Mouse (Mus musculus): ENCODE data around the gene Rpl35a. TPM values are rescaled to one million over a fixed set of nuclear protein-coding genes. Genes with fewer than 3 reads are reported as not detected.

The Rpl35a gene
- polyA plus RNA-seq, 1 experiment from 2014 or later, result 464 TPM

- 53% methylated on average over 6 of the region's 6 CpGs for WGBS (ENCODE audit: insufficient replicate concordance)
- Histone ChIP-seq H3K4me3 (ENCODE audit: low read depth, low read length) (no peak overlapping the region), H3K27me3 (ENCODE audit: control insufficient read depth, insufficient read depth, low read depth, low read length) (no peaks in the 10 kb centered on the region), H3K27ac (ENCODE audit: low read length) (peak overlapping the region; percentile 49), H3K9ac (ENCODE audit: low read depth, low read length) (no peak overlapping the region), H3K36me3 (ENCODE audit: control insufficient read depth, insufficient read depth) (0 out of 2 replicates have a peak, but pooled peaks cover 2% of the 10 kb centered on the region), H3K4me1 (ENCODE audit: control insufficient read depth, low read depth, low read length) (peaks cover 3% of the 10 kb centered on the region), H3K9me3 (replicated peaks; ENCODE audit: control insufficient read depth, low read length) (no peaks in the 10 kb centered on the region), H3K4me2 (ENCODE audit: low read depth, low read length) (no peak overlapping the region)
- 0 out of 2 replicates have a peak, but pooled peaks have one; percentile 11 for ATAC-seq (ENCODE audit: low read depth)
These were observed 19.8 kb downstream of the Rpl35a start for GRCm38 (mm10) chr16:33076078-33076477.

GRCm38 (mm10) chr16:33077069-33077627 is 20.9 kb downstream of the Rpl35a start:
- H3K9me3 ChIP-seq (replicated peaks; ENCODE audit: control insufficient read depth, low read length), result no peaks in the 10 kb centered on the region
- peaks cover 3% of the 10 kb centered on the region for H3K4me1 ChIP-seq (ENCODE audit: control insufficient read depth, low read depth, low read length)
- H3K4me2 ChIP-seq (ENCODE audit: low read depth, low read length), result no peak overlapping the region
- no peak overlapping the region for H3K9ac ChIP-seq (ENCODE audit: low read depth, low read length)
- no peak for ATAC-seq (ENCODE audit: low read depth)
- peak overlapping the region; percentile 10; the same call in 1 of the 2 replicates for H3K27ac ChIP-seq (ENCODE audit: low read length)
- H3K36me3 ChIP-seq (ENCODE audit: control insufficient read depth, insufficient read depth), result 0 out of 2 replicates have a peak, but pooled peaks cover 2% of the 10 kb centered on the region
- no peak overlapping the region for H3K4me3 ChIP-seq (ENCODE audit: low read depth, low read length)
- no peaks in the 10 kb centered on the region for H3K27me3 ChIP-seq (ENCODE audit: control insufficient read depth, insufficient read depth, low read depth, low read length)
- 51% methylated on average over 5 of the region's 5 CpGs for WGBS (ENCODE audit: insufficient replicate concordance)

- H3K27ac ChIP-seq (ENCODE audit: low read length), result no peak overlapping the region
- 71% methylated on average over 7 of the region's 7 CpGs for WGBS (ENCODE audit: insufficient replicate concordance)
- H3K4me2 ChIP-seq (ENCODE audit: low read depth, low read length), result no peak overlapping the region
- H3K9ac ChIP-seq (ENCODE audit: low read depth, low read length), result no peak overlapping the region
- H3K9me3 ChIP-seq (replicated peaks; ENCODE audit: control insufficient read depth, low read length), result no peaks in the 10 kb centered on the region
- no peak overlapping the region for H3K4me3 ChIP-seq (ENCODE audit: low read depth, low read length)
- peaks cover 3% of the 10 kb centered on the region for H3K4me1 ChIP-seq (ENCODE audit: control insufficient read depth, low read depth, low read length)
- no peak for ATAC-seq (ENCODE audit: low read depth)
- 0 out of 2 replicates have a peak, but pooled peaks cover 2% of the 10 kb centered on the region for H3K36me3 ChIP-seq (ENCODE audit: control insufficient read depth, insufficient read depth)
- H3K27me3 ChIP-seq (ENCODE audit: control insufficient read depth, insufficient read depth, low read depth, low read length), result no peaks in the 10 kb centered on the region
These were observed 23.8 kb downstream of the Rpl35a start for GRCm38 (mm10) chr16:33080063-33080462.

- Histone ChIP-seq H3K4me2 (ENCODE audit: low read depth, low read length) (no peak overlapping the region), H3K27me3 (ENCODE audit: control insufficient read depth, insufficient read depth, low read depth, low read length) (no peaks in the 10 kb centered on the region), H3K36me3 (ENCODE audit: control insufficient read depth, insufficient read depth) (0 out of 2 replicates have a peak, but pooled peaks cover 2% of the 10 kb centered on the region), H3K27ac (ENCODE audit: low read length) (no peak overlapping the region), H3K9me3 (replicated peaks; ENCODE audit: control insufficient read depth, low read length) (no peaks in the 10 kb centered on the region), H3K9ac (ENCODE audit: low read depth, low read length) (no peak overlapping the region), H3K4me3 (ENCODE audit: low read depth, low read length) (no peak overlapping the region), H3K4me1 (ENCODE audit: control insufficient read depth, low read depth, low read length) (no peaks in the 10 kb centered on the region)
- ATAC-seq (ENCODE audit: low read depth), result no peak
- 79% methylated on average over 6 of the region's 6 CpGs for WGBS (ENCODE audit: insufficient replicate concordance)
These were observed 26.7 kb downstream of the Rpl35a start for GRCm38 (mm10) chr16:33082951-33083350.

- Histone ChIP-seq H3K9me3 (replicated peaks; ENCODE audit: control insufficient read depth, low read length) (no peaks in the 10 kb centered on the region), H3K27me3 (ENCODE audit: control insufficient read depth, insufficient read depth, low read depth, low read length) (no peaks in the 10 kb centered on the region), H3K4me2 (ENCODE audit: low read depth, low read length) (no peak overlapping the region), H3K4me3 (ENCODE audit: low read depth, low read length) (no peak overlapping the region), H3K27ac (ENCODE audit: low read length) (no peak overlapping the region), H3K9ac (ENCODE audit: low read depth, low read length) (no peak overlapping the region), H3K4me1 (ENCODE audit: control insufficient read depth, low read depth, low read length) (no peaks in the 10 kb centered on the region), H3K36me3 (ENCODE audit: control insufficient read depth, insufficient read depth) (0 out of 2 replicates have a peak, but pooled peaks cover 2% of the 10 kb centered on the region)
- WGBS (ENCODE audit: insufficient replicate concordance), result 62% methylated on average over 2 of the region's 2 CpGs
- ATAC-seq (ENCODE audit: low read depth), result no peak
These were observed 27.7 kb downstream of the Rpl35a start for GRCm38 (mm10) chr16:33083996-33084395.

- WGBS (ENCODE audit: insufficient replicate concordance), result 70% methylated on average over 8 of the region's 8 CpGs
These were observed 29.4 kb downstream of the Rpl35a start for GRCm38 (mm10) chr16:33085666-33086065.

More at GRCm38 (mm10) chr16:33085666-33086065, 29.4 kb downstream of the Rpl35a start:
- H3K27ac ChIP-seq (ENCODE audit: low read length), result no peak overlapping the region
- no peaks in the 10 kb centered on the region for H3K9me3 ChIP-seq (replicated peaks; ENCODE audit: control insufficient read depth, low read length)
- H3K4me2 ChIP-seq (ENCODE audit: low read depth, low read length), result no peak overlapping the region
- no peaks in the 10 kb centered on the region for H3K4me1 ChIP-seq (ENCODE audit: control insufficient read depth, low read depth, low read length)
- H3K4me3 ChIP-seq (ENCODE audit: low read depth, low read length), result no peak overlapping the region
- 0 out of 2 replicates have a peak, but pooled peaks cover 2% of the 10 kb centered on the region for H3K36me3 ChIP-seq (ENCODE audit: control insufficient read depth, insufficient read depth)
- no peaks in the 10 kb centered on the region for H3K27me3 ChIP-seq (ENCODE audit: control insufficient read depth, insufficient read depth, low read depth, low read length)
- no peak overlapping the region for H3K9ac ChIP-seq (ENCODE audit: low read depth, low read length)
- no peak for ATAC-seq (ENCODE audit: low read depth)

MicroRNAs encoded within 50 kb of the gene (microRNA counts, 519-probe panel; counts per million panel counts)
- 1,073 counts per million, percentile 6 among the panel's probes with 10 or more counts for microRNA mmu-miR-1947

Small RNA genes lying within 50 kb of the gene (microRNA-seq; reads per million reads assigned to microRNA genes)
- gene Gm22231 (not detected), gene Mir1947 (5.4 reads per million, percentile 19 among the genes with 10 or more reads in this experiment)

Other genes starting within 250 kb of the Rpl35a start
- gene Smbd1, start 246.0 kb upstream of the Rpl35a start, polyA plus RNA-seq (2015; fragmentation: Nextera tagmentation; extraction: Ambion mirVana), result not detected in 2 replicates
- 24.9 and 27.0 TPM in 2 replicates for gene Fyttd1, start 179.0 kb upstream of the Rpl35a start, polyA plus RNA-seq (2015; fragmentation: Nextera tagmentation; extraction: Ambion mirVana)
- 5.4 and 6.1 TPM in 2 replicates for gene Rubcn, start 178.7 kb upstream of the Rpl35a start, polyA plus RNA-seq (2015; fragmentation: Nextera tagmentation; extraction: Ambion mirVana)
- gene Lrch3, start 142.4 kb upstream of the Rpl35a start, polyA plus RNA-seq (2015; fragmentation: Nextera tagmentation; extraction: Ambion mirVana), result 4.5 and 5.1 TPM in 2 replicates
- gene Iqcg, start 235 bp upstream of the Rpl35a start, polyA plus RNA-seq (2015; fragmentation: Nextera tagmentation; extraction: Ambion mirVana), result 0.79 and 0.85 TPM in 2 replicates
- gene Lmln, start 6.1 kb downstream of the Rpl35a start, polyA plus RNA-seq (2015; fragmentation: Nextera tagmentation; extraction: Ambion mirVana), result 0.67 and 0.97 TPM in 2 replicates
- gene Osbpl11, start 128.6 kb downstream of the Rpl35a start, polyA plus RNA-seq (2015; fragmentation: Nextera tagmentation; extraction: Ambion mirVana), result 4.1 and 4.4 TPM in 2 replicates
- 20.4 and 23.6 TPM in 2 replicates for gene Snx4, start 195.0 kb downstream of the Rpl35a start, polyA plus RNA-seq (2015; fragmentation: Nextera tagmentation; extraction: Ambion mirVana)